Mouse (Mus musculus): ENCODE results near the gene Mrps12. TPM values are rescaled to one million over a fixed set of nuclear protein-coding genes. Genes with fewer than 3 reads are reported as not detected.

The Mrps12 gene
- polyA plus RNA-seq, 1 experiment, result 74.4 TPM

DNA sequence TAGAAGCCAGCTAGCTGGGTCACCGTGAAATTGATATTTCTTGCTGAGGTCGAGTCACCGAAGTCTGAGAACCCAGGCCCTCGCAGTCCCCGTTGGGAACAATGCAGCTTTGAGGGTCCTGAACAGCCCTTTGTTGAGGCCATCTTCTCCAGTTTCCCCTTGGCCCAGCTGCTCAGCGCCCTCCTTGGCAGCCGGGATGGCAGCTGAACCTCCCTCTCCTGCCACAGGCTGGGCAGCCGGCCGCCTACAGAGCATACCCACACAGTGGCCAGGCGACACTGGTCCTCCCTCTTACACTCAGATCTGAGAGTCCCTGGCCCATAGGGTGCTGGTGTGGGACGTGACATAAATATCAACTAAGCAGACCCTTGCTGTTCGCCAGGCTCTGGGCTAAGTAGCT is 32.5 kb upstream of the Mrps12 start:
- 96% methylated on average over 12 of the region's 12 CpGs for WGBS
- Histone ChIP-seq H3K4me3 (ENCODE audit: control insufficient read depth, insufficient read depth, low read length) (no peak overlapping the region), H3K27me3 (ENCODE audit: control insufficient read depth, insufficient read depth, low read length) (no peaks in the 10 kb centered on the region), H3K4me1 (replicated peaks; ENCODE audit: control insufficient read depth, insufficient read depth, low read length) (no peaks in the 10 kb centered on the region), H3K36me3 (ENCODE audit: control insufficient read depth, insufficient read depth, low read length) (no peaks in the 10 kb centered on the region), H3K27ac (ENCODE audit: control insufficient read depth, insufficient read depth, low read length) (no peak overlapping the region)
- DNase-seq, result no peak
- TF ChIP-seq CTCF (IDR thresholded peaks at IDR 0.05; ENCODE audit: borderline replicate concordance, control insufficient read depth, extremely low read depth, insufficient read depth, low read length, poor library complexity) (no peak), POLR2A (IDR thresholded peaks at IDR 0.05; ENCODE audit: control insufficient read depth, extremely low read depth, insufficient read depth, low read length, poor library complexity) (no peak)

DNA sequence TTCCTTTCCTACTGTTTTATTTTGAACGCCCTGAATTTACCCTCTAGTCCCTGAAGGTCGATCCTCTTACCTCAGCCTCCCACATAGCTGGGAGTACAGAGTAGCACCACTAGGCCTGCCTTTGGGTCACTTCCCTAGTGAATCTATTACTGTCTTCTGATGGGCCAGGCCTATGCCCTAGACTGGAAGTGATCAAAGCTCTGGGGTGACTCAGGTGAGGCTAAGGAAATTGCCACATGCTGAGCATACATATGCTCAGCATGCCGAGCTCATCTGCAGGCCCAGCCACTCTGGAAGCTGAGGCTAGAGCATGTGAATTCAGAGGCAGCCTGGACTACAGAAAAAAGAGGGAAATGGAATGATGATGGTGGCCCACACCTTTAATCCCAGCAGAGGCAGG is 31.5 kb upstream of the Mrps12 start:
- Histone ChIP-seq H3K36me3 (ENCODE audit: control insufficient read depth, insufficient read depth, low read length) (no peaks in the 10 kb centered on the region), H3K4me1 (replicated peaks; ENCODE audit: control insufficient read depth, insufficient read depth, low read length) (no peaks in the 10 kb centered on the region), H3K27me3 (ENCODE audit: control insufficient read depth, insufficient read depth, low read length) (no peaks in the 10 kb centered on the region), H3K27ac (ENCODE audit: control insufficient read depth, insufficient read depth, low read length) (no peak overlapping the region), H3K4me3 (ENCODE audit: control insufficient read depth, insufficient read depth, low read length) (no peak overlapping the region)
- WGBS, result 95% methylated on average over 3 of the region's 3 CpGs
- no peak for TF ChIP-seq POLR2A (IDR thresholded peaks at IDR 0.05; ENCODE audit: control insufficient read depth, extremely low read depth, insufficient read depth, low read length, poor library complexity)
- no peak for TF ChIP-seq CTCF (IDR thresholded peaks at IDR 0.05; ENCODE audit: borderline replicate concordance, control insufficient read depth, extremely low read depth, insufficient read depth, low read length, poor library complexity)
- DNase-seq, result no peak

DNA sequence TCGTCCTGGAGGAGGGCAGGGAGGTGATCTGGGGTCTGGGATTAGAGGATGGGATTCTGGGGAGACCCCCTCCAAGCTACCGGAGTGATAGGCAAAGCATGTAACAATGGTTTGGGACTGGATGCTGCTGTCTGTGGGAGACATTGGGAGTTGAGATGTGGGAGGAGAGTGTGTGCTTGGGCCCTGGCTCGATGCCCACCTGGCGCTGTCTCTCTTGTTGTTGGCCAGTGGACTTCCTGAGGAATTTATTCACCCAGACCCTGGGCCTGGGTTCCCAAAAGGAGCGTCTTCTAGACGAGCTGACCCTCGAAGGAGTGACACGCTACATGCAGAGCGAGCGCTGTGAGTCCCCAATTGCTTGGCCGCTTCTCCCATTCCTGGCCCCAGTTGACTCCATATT is 30.2 kb upstream of the Mrps12 start:
- no peak overlapping the region for H3K27ac ChIP-seq (ENCODE audit: control insufficient read depth, insufficient read depth, low read length)
- H3K36me3 ChIP-seq (ENCODE audit: control insufficient read depth, insufficient read depth, low read length), result no peaks in the 10 kb centered on the region
- H3K4me1 ChIP-seq (replicated peaks; ENCODE audit: control insufficient read depth, insufficient read depth, low read length), result peaks cover 10% of the 10 kb centered on the region
- no peak for TF ChIP-seq CTCF (IDR thresholded peaks at IDR 0.05; ENCODE audit: borderline replicate concordance, control insufficient read depth, extremely low read depth, insufficient read depth, low read length, poor library complexity)
- TF ChIP-seq POLR2A (IDR thresholded peaks at IDR 0.05; ENCODE audit: control insufficient read depth, extremely low read depth, insufficient read depth, low read length, poor library complexity), result no peak
- no peaks in the 10 kb centered on the region for H3K27me3 ChIP-seq (ENCODE audit: control insufficient read depth, insufficient read depth, low read length)
- H3K4me3 ChIP-seq (ENCODE audit: control insufficient read depth, insufficient read depth, low read length), result no peak overlapping the region
- 95% methylated on average over 11 of the region's 11 CpGs for WGBS
- no peak for DNase-seq

DNA sequence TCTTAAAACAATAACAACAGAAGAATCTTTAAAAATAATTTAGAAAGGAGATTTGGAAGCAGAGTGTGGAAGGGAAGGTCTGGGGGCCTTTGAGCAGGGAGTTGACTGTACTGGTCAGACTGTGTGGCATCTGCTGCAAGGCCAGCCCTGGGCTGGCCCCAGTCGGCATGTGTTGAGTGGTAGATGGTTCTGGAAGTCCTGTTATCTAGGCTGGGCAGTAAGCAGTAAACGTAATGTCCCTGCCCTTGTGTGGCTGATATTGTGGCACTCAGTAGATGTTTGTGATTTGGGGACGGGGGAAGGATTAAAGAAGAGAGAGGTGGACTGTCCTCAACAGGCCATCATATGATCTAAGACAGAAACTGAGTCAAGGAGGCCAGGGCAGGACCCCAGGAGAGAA is 28.7 kb upstream of the Mrps12 start:
- DNase-seq, result no peak
- Histone ChIP-seq H3K36me3 (ENCODE audit: control insufficient read depth, insufficient read depth, low read length) (no peaks in the 10 kb centered on the region), H3K27me3 (ENCODE audit: control insufficient read depth, insufficient read depth, low read length) (no peaks in the 10 kb centered on the region), H3K4me3 (ENCODE audit: control insufficient read depth, insufficient read depth, low read length) (no peak overlapping the region), H3K27ac (ENCODE audit: control insufficient read depth, insufficient read depth, low read length) (no peak overlapping the region), H3K4me1 (replicated peaks; ENCODE audit: control insufficient read depth, insufficient read depth, low read length) (peaks cover 14% of the 10 kb centered on the region)
- TF ChIP-seq CTCF (IDR thresholded peaks at IDR 0.05; ENCODE audit: borderline replicate concordance, control insufficient read depth, extremely low read depth, insufficient read depth, low read length, poor library complexity) (no peak), POLR2A (IDR thresholded peaks at IDR 0.05; ENCODE audit: control insufficient read depth, extremely low read depth, insufficient read depth, low read length, poor library complexity) (no peak)
- 96% methylated on average over 3 of the region's 3 CpGs for WGBS

DNA sequence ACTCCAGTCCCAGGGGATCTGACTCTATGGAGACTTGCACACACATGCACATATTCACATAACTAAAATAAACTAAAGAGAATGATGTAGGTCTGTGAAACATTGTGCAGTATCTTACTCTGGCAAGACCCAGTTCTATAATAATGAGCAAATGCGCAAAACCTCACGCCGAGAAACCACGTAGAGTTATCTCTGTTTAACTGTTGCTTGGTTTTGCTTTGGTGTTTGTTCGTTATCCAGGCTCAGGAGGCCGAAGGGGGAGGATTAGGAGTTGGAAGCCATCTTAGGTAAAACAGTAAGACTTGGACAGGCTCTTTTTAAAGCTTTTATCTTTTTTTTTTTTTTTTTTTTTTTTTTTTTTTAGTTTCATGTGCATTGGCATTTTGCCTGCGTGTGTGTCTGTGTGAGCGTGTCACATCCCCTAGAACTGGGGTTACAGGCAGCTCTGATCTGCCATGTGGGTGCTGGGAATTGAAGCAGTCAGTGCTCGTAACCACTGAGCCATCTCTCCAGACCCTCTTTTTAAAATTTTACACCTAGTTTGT is 27.9 kb upstream of the Mrps12 start:
- no peaks in the 10 kb centered on the region for H3K27me3 ChIP-seq (ENCODE audit: control insufficient read depth, insufficient read depth, low read length)
- 84% methylated on average over 9 of the region's 9 CpGs for WGBS
- no peak overlapping the region for H3K27ac ChIP-seq (ENCODE audit: control insufficient read depth, insufficient read depth, low read length)
- DNase-seq, result no peak
- TF ChIP-seq CTCF (IDR thresholded peaks at IDR 0.05; ENCODE audit: borderline replicate concordance, control insufficient read depth, extremely low read depth, insufficient read depth, low read length, poor library complexity) (no peak), POLR2A (IDR thresholded peaks at IDR 0.05; ENCODE audit: control insufficient read depth, extremely low read depth, insufficient read depth, low read length, poor library complexity) (no peak)
- no peak overlapping the region for H3K4me3 ChIP-seq (ENCODE audit: control insufficient read depth, insufficient read depth, low read length)
- peaks cover 16% of the 10 kb centered on the region for H3K4me1 ChIP-seq (replicated peaks; ENCODE audit: control insufficient read depth, insufficient read depth, low read length)
- no peaks in the 10 kb centered on the region for H3K36me3 ChIP-seq (ENCODE audit: control insufficient read depth, insufficient read depth, low read length)

DNA sequence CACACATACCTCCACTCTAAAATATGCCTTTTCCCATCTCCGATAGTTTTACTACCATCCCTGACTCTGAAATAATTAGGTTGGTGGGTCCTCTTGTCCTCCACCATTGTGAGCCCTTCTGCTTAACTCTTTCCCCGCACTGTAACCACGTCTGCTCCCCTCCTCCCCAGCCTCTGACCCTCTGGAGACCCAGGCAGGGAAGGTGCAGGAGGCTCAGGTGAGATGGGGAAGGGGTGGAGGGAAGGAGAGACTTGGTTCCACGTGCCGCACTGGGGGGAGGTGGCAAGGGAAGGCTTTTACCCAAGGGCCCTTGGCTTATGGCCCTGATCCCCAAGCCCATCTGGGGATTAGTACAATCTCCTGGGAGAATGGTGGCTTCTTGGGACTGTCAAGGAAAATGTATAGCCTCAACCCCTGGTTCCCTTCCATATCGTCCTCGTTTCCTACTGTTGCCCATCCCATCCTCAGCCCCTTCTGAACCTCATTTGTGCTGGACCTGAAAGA is 25.9 kb upstream of the Mrps12 start, which contains the start of gene Nfkbib:
TSS of gene Nfkbib (minus strand) at position 51 of the 504 bp plus-strand sequence.
- TF ChIP-seq CTCF (IDR thresholded peaks at IDR 0.05; ENCODE audit: borderline replicate concordance, control insufficient read depth, extremely low read depth, insufficient read depth, low read length, poor library complexity), result no peak
- no peak for TF ChIP-seq POLR2A (IDR thresholded peaks at IDR 0.05; ENCODE audit: control insufficient read depth, extremely low read depth, insufficient read depth, low read length, poor library complexity)
- Histone ChIP-seq H3K4me1 (replicated peaks; ENCODE audit: control insufficient read depth, insufficient read depth, low read length) (peaks cover 16% of the 10 kb centered on the region), H3K36me3 (ENCODE audit: control insufficient read depth, insufficient read depth, low read length) (no peaks in the 10 kb centered on the region), H3K4me3 (ENCODE audit: control insufficient read depth, insufficient read depth, low read length) (peak within 1 kb of the TSS; percentile 74), H3K27me3 (ENCODE audit: control insufficient read depth, insufficient read depth, low read length) (no peaks in the 10 kb centered on the region), H3K27ac (ENCODE audit: control insufficient read depth, insufficient read depth, low read length) (no peak within 1 kb of the TSS)
- 79% methylated on average over 7 of the region's 7 CpGs for WGBS
- DNase-seq, result no peak

DNA sequence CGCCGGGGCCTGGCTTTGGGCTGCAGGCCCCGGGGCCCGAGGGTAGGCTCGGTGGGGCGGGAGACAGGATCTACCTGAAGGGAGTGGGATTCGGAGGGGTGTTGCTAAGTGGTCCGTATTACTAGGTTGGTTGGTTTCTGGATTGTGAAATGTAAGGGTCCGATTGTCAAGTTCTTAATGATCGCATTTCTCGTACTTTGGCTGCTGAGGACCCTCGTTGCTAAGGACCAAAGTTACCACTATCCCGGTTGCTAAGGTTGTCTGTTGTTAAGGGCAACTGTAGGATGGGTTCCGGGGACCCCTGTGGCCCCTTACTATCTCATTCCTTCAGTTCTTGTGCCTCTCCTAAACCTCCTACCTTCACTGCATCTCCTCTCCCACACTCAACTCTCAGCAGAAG is 25.3 kb upstream of the Mrps12 start:
- no peak for DNase-seq
- no peak overlapping the region for H3K27ac ChIP-seq (ENCODE audit: control insufficient read depth, insufficient read depth, low read length)
- WGBS, result 7% methylated on average over 14 of the region's 14 CpGs

More for the DNA sequence above, 25.3 kb upstream of the Mrps12 start:
- peak overlapping the region; percentile 35 for H3K4me3 ChIP-seq (ENCODE audit: control insufficient read depth, insufficient read depth, low read length)
- H3K36me3 ChIP-seq (ENCODE audit: control insufficient read depth, insufficient read depth, low read length), result no peaks in the 10 kb centered on the region
- TF ChIP-seq CTCF (IDR thresholded peaks at IDR 0.05; ENCODE audit: borderline replicate concordance, control insufficient read depth, extremely low read depth, insufficient read depth, low read length, poor library complexity), result no peak
- TF ChIP-seq POLR2A (IDR thresholded peaks at IDR 0.05; ENCODE audit: control insufficient read depth, extremely low read depth, insufficient read depth, low read length, poor library complexity), result no peak
- no peaks in the 10 kb centered on the region for H3K27me3 ChIP-seq (ENCODE audit: control insufficient read depth, insufficient read depth, low read length)
- H3K4me1 ChIP-seq (replicated peaks; ENCODE audit: control insufficient read depth, insufficient read depth, low read length), result peaks cover 16% of the 10 kb centered on the region

Measured in thymus, adult 2 months (tissue).